Mouse (Mus musculus) adipocyte (in vitro differentiated cells): ENCODE measurements around the gene Gm21294.
"Not testable (repeated sequence)": the region's sequence is repeated elsewhere in the genome, so short reads cannot be mapped to it uniquely, and the experiment has no call there.

Experiments
- DNase-seq: peaks from one replicate; pipeline ENCODE4 v3.0.0-alpha.2; 2016; ENCODE audit warnings: low spot score

Gene Gm21294

GRCm38 (mm10) chrY:89052506-89052905 lies at the start of gene Gm21294:
Gm21294 (plus strand) TSS chrY:89052806.
- DNase-seq: not testable (repeated sequence)

GRCm38 (mm10) chrY:89126246-89126645 lies 73.6 kb downstream of the Gm21294 start:
- DNase-seq: not testable (repeated sequence)
